Mouse (Mus musculus): ENCODE measurements around the gene Ccn5. TPM values are rescaled to one million over a fixed set of nuclear protein-coding genes. Genes with fewer than 3 reads are reported as not detected.

Ccn5 gene
- 2.4 and 4.1 TPM in 2 replicates for polyA plus RNA-seq (2015; fragmentation: Nextera tagmentation; extraction: Ambion mirVana)

- H3K9ac ChIP-seq (ENCODE audit: low read length): no peak within 1 kb of the TSS
- ATAC-seq (ENCODE audit: low read depth): no peak
- peaks cover 6% of the 10 kb centered on the region for H3K4me1 ChIP-seq (replicated peaks; ENCODE audit: control insufficient read depth, insufficient read depth, low read length)
- H3K27me3 ChIP-seq (ENCODE audit: control insufficient read depth, insufficient read depth, low read depth, low read length): no peaks in the 10 kb centered on the region
- H3K4me2 ChIP-seq (ENCODE audit: low read depth, low read length): no peak within 1 kb of the TSS
- WGBS: 49% methylated on average over 4 of the region's 4 CpGs
- no peaks in the 10 kb centered on the region for H3K36me3 ChIP-seq (ENCODE audit: control insufficient read depth, insufficient read depth, low read length)
- no peak within 1 kb of the TSS for H3K27ac ChIP-seq (ENCODE audit: low read length)
- no peak within 1 kb of the TSS for H3K4me3 ChIP-seq (ENCODE audit: low read length)
- no peaks in the 10 kb centered on the region for H3K9me3 ChIP-seq (ENCODE audit: control insufficient read depth, low read length)
Measured at GRCm38 (mm10) chr2:163820607-163821006, at the start of gene Ccn5. Gene Ccn5 (plus strand): TSS chr2:163820861.

- H3K9ac ChIP-seq (ENCODE audit: low read length): no peak overlapping the region
- H3K4me2 ChIP-seq (ENCODE audit: low read depth, low read length): no peak overlapping the region
- H3K27ac ChIP-seq (ENCODE audit: low read length): no peak overlapping the region
- no peak for ATAC-seq (ENCODE audit: low read depth)
- H3K4me3 ChIP-seq (ENCODE audit: low read length): no peak overlapping the region
- H3K4me1 ChIP-seq (replicated peaks; ENCODE audit: control insufficient read depth, insufficient read depth, low read length): no peaks in the 10 kb centered on the region
- no peaks in the 10 kb centered on the region for H3K9me3 ChIP-seq (ENCODE audit: control insufficient read depth, low read length)
- 17% methylated on average over 13 of the region's 13 CpGs for WGBS
- no peaks in the 10 kb centered on the region for H3K36me3 ChIP-seq (ENCODE audit: control insufficient read depth, insufficient read depth, low read length)
- no peaks in the 10 kb centered on the region for H3K27me3 ChIP-seq (ENCODE audit: control insufficient read depth, insufficient read depth, low read depth, low read length)
Measured at GRCm38 (mm10) chr2:163776661-163777060, 44.0 kb upstream of the Ccn5 start.

DNA sequence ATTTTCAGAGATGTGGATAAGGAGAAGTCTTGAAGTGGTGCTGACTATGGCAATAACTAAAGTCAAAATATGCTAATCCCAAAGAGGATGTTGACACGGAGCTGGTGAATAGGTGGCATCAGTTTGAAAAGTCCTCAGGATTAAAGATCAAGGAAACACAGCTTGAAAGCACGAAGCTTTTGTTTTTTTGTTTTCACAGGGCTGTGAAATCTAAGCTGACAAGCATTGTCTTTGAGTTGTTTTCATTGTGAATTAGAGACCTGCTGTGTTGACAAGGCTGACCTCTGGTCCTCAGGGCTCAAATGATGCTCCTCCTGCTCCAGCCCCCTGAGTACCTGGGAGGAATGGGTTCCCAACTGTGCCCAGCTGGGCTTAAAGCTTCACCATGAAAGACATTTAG, 43.6 kb upstream of the Ccn5 start:
- Histone ChIP-seq H3K36me3 (ENCODE audit: control insufficient read depth, insufficient read depth, low read length) (no peaks in the 10 kb centered on the region), H3K4me2 (ENCODE audit: low read depth, low read length) (no peak overlapping the region), H3K9ac (ENCODE audit: low read length) (no peak overlapping the region), H3K27me3 (ENCODE audit: control insufficient read depth, insufficient read depth, low read depth, low read length) (no peaks in the 10 kb centered on the region), H3K9me3 (ENCODE audit: control insufficient read depth, low read length) (no peaks in the 10 kb centered on the region), H3K4me3 (ENCODE audit: low read length) (no peak overlapping the region), H3K4me1 (replicated peaks; ENCODE audit: control insufficient read depth, insufficient read depth, low read length) (no peaks in the 10 kb centered on the region), H3K27ac (ENCODE audit: low read length) (no peak overlapping the region)
- WGBS: 9% methylated on average over 2 of the region's 2 CpGs
- no peak for ATAC-seq (ENCODE audit: low read depth)

GRCm38 (mm10) chr2:163778896-163779295, 41.8 kb upstream of the Ccn5 start:
- Histone ChIP-seq H3K9ac (ENCODE audit: low read length) (no peak overlapping the region), H3K36me3 (ENCODE audit: control insufficient read depth, insufficient read depth, low read length) (no peaks in the 10 kb centered on the region), H3K27me3 (ENCODE audit: control insufficient read depth, insufficient read depth, low read depth, low read length) (no peaks in the 10 kb centered on the region), H3K27ac (ENCODE audit: low read length) (no peak overlapping the region), H3K4me3 (ENCODE audit: low read length) (no peak overlapping the region), H3K4me2 (ENCODE audit: low read depth, low read length) (no peak overlapping the region), H3K4me1 (replicated peaks; ENCODE audit: control insufficient read depth, insufficient read depth, low read length) (no peaks in the 10 kb centered on the region), H3K9me3 (ENCODE audit: control insufficient read depth, low read length) (no peaks in the 10 kb centered on the region)
- no peak for ATAC-seq (ENCODE audit: low read depth)
- 69% methylated on average over 4 of the region's 4 CpGs for whole genome bisulfite sequencing

- Histone ChIP-seq H3K9ac (ENCODE audit: low read length) (no peak overlapping the region), H3K9me3 (ENCODE audit: control insufficient read depth, low read length) (no peaks in the 10 kb centered on the region), H3K27me3 (ENCODE audit: control insufficient read depth, insufficient read depth, low read depth, low read length) (no peaks in the 10 kb centered on the region), H3K36me3 (ENCODE audit: control insufficient read depth, insufficient read depth, low read length) (no peaks in the 10 kb centered on the region), H3K4me1 (replicated peaks; ENCODE audit: control insufficient read depth, insufficient read depth, low read length) (no peaks in the 10 kb centered on the region), H3K27ac (ENCODE audit: low read length) (no peak overlapping the region), H3K4me2 (ENCODE audit: low read depth, low read length) (no peak overlapping the region), H3K4me3 (ENCODE audit: low read length) (no peak overlapping the region)
- WGBS: 81% methylated on average over 6 of the region's 6 CpGs
- no peak for ATAC-seq (ENCODE audit: low read depth)
Measured at GRCm38 (mm10) chr2:163783368-163783767, 37.3 kb upstream of the Ccn5 start.

DNA sequence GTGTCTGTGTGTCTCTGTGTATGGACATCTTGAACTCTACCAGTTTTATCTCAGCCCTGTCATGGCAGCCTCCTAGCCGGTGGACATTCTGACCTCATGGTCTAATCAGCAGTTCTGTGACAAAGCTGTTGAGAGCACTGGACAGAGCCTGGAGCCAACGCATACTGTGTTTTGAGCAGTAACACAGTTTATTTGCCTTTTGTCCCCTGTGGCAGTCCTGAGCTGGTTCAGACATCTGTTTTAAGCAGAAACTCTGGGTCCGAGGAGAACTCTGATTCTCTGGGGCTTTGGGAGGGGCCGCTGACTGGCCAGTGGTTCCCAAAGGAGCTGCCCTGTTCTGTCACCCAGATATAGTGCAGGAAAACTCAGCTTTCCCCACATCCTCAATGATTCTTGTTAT, 36.8 kb upstream of the Ccn5 start:
- Histone ChIP-seq H3K36me3 (ENCODE audit: control insufficient read depth, insufficient read depth, low read length) (no peaks in the 10 kb centered on the region), H3K4me1 (replicated peaks; ENCODE audit: control insufficient read depth, insufficient read depth, low read length) (no peaks in the 10 kb centered on the region), H3K9me3 (ENCODE audit: control insufficient read depth, low read length) (no peaks in the 10 kb centered on the region), H3K4me2 (ENCODE audit: low read depth, low read length) (no peak overlapping the region), H3K4me3 (ENCODE audit: low read length) (no peak overlapping the region), H3K27ac (ENCODE audit: low read length) (no peak overlapping the region), H3K9ac (ENCODE audit: low read length) (no peak overlapping the region), H3K27me3 (ENCODE audit: control insufficient read depth, insufficient read depth, low read depth, low read length) (no peaks in the 10 kb centered on the region)
- no peak for ATAC-seq (ENCODE audit: low read depth)
- WGBS: 48% methylated on average over 4 of the region's 4 CpGs

- H3K4me2 ChIP-seq (ENCODE audit: low read depth, low read length): no peak overlapping the region
- no peak overlapping the region for H3K9ac ChIP-seq (ENCODE audit: low read length)
- no peak for ATAC-seq (ENCODE audit: low read depth)
- H3K9me3 ChIP-seq (ENCODE audit: control insufficient read depth, low read length): no peaks in the 10 kb centered on the region
- no peaks in the 10 kb centered on the region for H3K4me1 ChIP-seq (replicated peaks; ENCODE audit: control insufficient read depth, insufficient read depth, low read length)
- no peak overlapping the region for H3K27ac ChIP-seq (ENCODE audit: low read length)
- H3K27me3 ChIP-seq (ENCODE audit: control insufficient read depth, insufficient read depth, low read depth, low read length): no peaks in the 10 kb centered on the region
- H3K36me3 ChIP-seq (ENCODE audit: control insufficient read depth, insufficient read depth, low read length): no peaks in the 10 kb centered on the region
- WGBS: 75% methylated on average over 6 of the region's 6 CpGs
- no peak overlapping the region for H3K4me3 ChIP-seq (ENCODE audit: low read length)
Measured at GRCm38 (mm10) chr2:163787086-163787485, 33.6 kb upstream of the Ccn5 start.

DNA sequence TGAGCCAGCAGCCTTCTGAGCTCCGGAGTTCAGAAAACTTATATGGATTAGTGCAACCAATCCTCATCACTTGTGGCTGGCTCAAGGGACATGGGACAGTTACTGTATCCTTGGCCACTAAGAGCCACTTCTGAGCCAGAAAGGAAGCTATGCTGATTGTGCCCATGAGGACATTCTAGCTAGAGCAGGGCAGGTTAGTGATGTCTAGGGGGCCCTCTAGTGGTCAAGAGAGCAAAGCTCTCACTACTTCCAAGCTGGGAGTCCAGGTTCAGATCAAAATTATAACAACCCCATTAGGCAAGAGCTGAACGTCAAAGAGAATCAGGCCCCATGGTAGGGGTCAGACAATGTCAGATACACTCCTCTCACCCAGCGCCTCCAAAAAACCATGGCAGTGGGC, 33.0 kb upstream of the Ccn5 start:
- H3K27me3 ChIP-seq (ENCODE audit: control insufficient read depth, insufficient read depth, low read depth, low read length): no peaks in the 10 kb centered on the region
- H3K4me2 ChIP-seq (ENCODE audit: low read depth, low read length): no peak overlapping the region
- H3K4me3 ChIP-seq (ENCODE audit: low read length): no peak overlapping the region
- no peaks in the 10 kb centered on the region for H3K9me3 ChIP-seq (ENCODE audit: control insufficient read depth, low read length)
- H3K4me1 ChIP-seq (replicated peaks; ENCODE audit: control insufficient read depth, insufficient read depth, low read length): no peaks in the 10 kb centered on the region
- H3K36me3 ChIP-seq (ENCODE audit: control insufficient read depth, insufficient read depth, low read length): no peaks in the 10 kb centered on the region
- H3K9ac ChIP-seq (ENCODE audit: low read length): no peak overlapping the region
- no peak overlapping the region for H3K27ac ChIP-seq (ENCODE audit: low read length)
- WGBS: 45% methylated on average over 3 of the region's 3 CpGs
- peak; percentile 74 for ATAC-seq (ENCODE audit: low read depth)

DNA sequence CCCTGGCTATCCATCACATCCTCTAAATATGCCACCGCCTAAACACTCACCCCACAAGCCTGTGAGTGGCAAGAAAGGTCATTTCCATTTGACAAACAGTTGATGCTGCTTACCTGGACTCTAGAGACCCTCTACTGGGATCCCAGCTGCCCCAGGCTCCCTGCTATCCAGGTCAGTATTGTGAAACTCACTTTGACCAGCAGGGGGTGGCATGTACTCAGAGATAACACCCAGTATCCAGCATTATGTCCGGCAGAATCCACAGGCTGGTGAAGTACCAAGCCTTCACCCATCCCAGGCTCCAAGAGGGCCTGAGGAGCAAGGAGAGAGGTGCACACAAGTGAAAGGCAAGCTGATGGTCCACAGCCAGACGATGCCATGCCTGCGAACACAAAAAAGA, 32.2 kb upstream of the Ccn5 start:
- Histone ChIP-seq H3K27me3 (ENCODE audit: control insufficient read depth, insufficient read depth, low read depth, low read length) (no peaks in the 10 kb centered on the region), H3K27ac (ENCODE audit: low read length) (no peak overlapping the region), H3K9ac (ENCODE audit: low read length) (no peak overlapping the region), H3K4me1 (replicated peaks; ENCODE audit: control insufficient read depth, insufficient read depth, low read length) (no peaks in the 10 kb centered on the region), H3K36me3 (ENCODE audit: control insufficient read depth, insufficient read depth, low read length) (no peaks in the 10 kb centered on the region), H3K4me2 (ENCODE audit: low read depth, low read length) (no peak overlapping the region), H3K9me3 (ENCODE audit: control insufficient read depth, low read length) (no peaks in the 10 kb centered on the region), H3K4me3 (ENCODE audit: low read length) (no peak overlapping the region)
- 68% methylated on average over 4 of the region's 4 CpGs for WGBS
- ATAC-seq (ENCODE audit: low read depth): 0 out of 2 replicates have a peak, but pooled peaks have one; percentile 54

DNA sequence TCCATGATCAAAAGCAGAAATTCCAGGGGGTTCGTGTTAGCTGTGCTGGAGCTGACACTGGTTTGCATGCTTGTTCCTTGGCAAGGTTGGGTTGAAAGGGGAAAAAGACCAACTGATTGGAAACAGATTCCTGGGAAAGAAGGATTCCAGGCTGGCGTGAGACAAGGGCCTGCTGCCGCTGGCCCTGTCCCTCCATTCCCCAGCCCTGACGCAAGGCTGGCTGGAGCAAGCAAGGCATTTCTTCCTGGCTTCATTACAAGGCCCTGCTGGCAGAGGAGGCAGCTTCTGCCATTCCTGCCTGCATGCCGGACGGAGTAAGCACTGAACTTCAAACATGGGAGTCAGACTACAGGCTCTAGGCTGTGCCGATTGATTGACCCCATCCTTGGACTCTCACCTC, 22.2 kb upstream of the Ccn5 start:
- 48% methylated on average over 7 of the region's 7 CpGs for WGBS

More for the DNA sequence above, 22.2 kb upstream of the Ccn5 start:
- Histone ChIP-seq H3K9me3 (ENCODE audit: control insufficient read depth, low read length) (no peaks in the 10 kb centered on the region), H3K27ac (ENCODE audit: low read length) (no peak overlapping the region), H3K27me3 (ENCODE audit: control insufficient read depth, insufficient read depth, low read depth, low read length) (no peaks in the 10 kb centered on the region), H3K4me1 (replicated peaks; ENCODE audit: control insufficient read depth, insufficient read depth, low read length) (no peaks in the 10 kb centered on the region), H3K4me3 (ENCODE audit: low read length) (no peak overlapping the region), H3K36me3 (ENCODE audit: control insufficient read depth, insufficient read depth, low read length) (no peaks in the 10 kb centered on the region), H3K4me2 (ENCODE audit: low read depth, low read length) (no peak overlapping the region), H3K9ac (ENCODE audit: low read length) (no peak overlapping the region)
- ATAC-seq (ENCODE audit: low read depth): peak; percentile 79

Data from lung, embryonic 16.5 days (tissue).